Mouse (Mus musculus) kidney, postnatal 4 days (tissue): ENCODE results near the gene Rps25.
"Not testable (repeated sequence)": the region's sequence is repeated elsewhere in the genome, so short reads cannot be mapped to it uniquely, and the experiment has no call there.

Source experiments
- DNase-seq, 2 experiments: peaks; one replicate each; pipeline ENCODE4 v3.0.0; 2021; ENCODE audit warnings: mixed read lengths in 2 of 2

Gene Rps25

DNA sequence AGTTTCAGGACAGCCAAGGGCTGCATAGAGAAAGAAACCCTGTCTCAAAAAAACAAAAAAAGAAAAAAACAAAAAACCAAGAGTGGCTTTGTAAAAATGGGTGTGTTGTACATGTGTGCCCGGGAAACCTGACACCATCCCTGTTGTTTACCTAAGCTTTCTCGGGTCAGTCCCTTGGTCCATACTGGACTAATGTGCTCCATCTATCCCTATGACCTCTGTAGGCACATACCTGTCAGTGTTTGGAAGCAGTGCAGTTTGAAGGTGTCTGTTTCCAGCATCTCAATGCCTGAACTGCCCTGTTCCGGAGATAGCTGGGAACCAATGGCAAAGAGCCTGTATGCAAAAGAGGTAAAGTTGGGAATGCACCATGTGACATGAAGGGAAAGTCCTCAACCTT, 1.9 kb upstream of the Rps25 start:
- no peak for DNase-seq

DNA sequence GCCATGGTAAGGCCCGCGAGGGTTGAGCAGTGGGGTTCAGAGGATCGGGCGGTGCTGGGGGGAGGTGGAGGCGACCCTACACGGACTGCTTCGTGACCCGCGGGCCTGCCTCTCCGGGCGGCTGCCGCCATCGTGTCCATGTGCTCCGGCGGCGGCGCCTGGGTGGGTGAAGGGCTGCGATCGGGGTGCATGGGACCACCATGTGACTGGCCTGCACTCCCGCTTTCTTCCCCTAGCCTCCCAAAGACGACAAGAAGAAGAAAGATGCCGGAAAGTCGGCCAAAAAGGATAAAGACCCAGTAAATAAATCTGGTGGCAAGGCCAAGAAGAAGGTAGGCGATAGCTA, 786 bp downstream of the Rps25 start:
- DNase-seq = no peak

DNA sequence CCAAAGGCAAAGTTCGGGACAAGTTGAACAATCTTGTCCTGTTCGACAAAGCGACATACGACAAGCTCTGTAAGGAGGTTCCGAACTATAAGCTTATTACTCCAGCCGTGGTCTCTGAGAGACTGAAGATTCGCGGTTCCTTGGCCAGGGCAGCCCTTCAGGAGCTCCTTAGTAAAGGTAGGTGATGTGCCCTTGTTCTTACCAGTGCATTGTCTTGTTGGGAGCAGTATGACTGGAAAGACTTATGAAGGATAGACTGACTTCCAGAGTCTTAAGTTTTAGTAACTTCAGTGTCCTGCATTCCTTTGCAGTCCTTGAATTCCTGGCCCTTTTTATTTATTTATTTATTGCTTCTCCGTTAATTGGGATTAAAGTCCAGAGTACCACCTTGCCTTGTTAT, 1.8 kb downstream of the Rps25 start:
- not testable (repeated sequence) for DNase-seq

DNA sequence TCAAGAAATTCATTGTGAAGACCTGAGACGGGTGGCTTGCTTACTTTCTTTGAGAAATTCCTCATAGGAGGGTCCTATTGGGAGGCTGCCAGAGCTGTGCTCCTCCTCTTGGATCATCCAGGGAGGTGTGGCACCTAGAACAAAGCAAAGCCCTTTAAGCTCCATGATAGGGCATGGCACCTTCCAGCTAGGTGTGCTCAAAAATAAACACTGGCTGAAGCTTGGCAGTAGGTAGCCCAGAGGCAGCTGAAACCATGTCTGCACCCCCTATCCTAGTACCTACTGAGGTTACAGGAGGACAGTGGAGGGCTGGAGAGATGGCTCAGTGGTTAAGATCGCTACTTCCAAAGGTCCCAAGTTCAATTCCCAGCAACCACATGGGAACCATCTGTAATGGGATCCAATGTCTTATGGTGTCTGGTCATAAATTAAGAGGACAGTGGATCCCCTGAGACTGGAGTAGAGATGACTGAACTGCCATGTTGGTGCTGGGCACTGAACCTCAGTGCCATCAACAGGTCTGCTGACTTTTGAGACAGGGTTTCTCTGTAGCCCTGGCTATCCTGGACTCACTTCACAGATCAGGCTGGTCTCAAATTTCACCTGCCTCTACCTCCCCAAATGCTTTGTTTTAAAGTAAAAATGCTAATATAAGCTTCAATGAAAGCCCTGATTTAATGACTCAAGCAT, 3.9 kb downstream of the Rps25 start:
- DNase-seq = no peak

DNA sequence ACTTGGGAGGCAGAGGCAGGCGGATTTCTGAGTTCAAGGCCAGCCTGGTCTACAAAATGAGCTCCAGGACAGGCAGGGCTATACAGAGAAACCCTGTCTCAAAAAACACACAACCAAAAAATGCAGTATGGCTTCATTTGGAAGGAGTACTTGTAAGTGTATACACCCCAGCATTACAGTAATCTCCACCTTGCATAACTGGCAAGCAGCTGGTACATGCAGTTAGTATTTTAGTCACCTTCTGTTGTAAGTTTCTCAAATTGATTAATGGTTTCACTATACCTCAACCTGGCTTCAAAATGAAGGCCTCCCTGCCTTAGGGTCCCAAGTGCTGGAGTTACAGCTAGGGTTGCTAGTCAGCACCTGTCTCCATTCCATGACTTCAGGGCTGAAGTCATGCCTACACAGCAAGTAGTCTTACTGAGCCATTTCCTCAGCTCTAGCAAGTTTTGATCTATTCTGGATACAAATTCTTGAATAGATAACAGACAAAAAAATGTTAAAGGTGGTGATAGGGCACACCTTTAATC, 4.7 kb downstream of the Rps25 start:
- no peak for DNase-seq

GRCm38 (mm10) chr9:44412306-44412705, 5.4 kb downstream of the Rps25 start:
- DNase-seq = no peak

GRCm38 (mm10) chr9:44412781-44413180, 5.8 kb downstream of the Rps25 start:
- DNase-seq = no peak

- DNase-seq = no peak
Observed at GRCm38 (mm10) chr9:44417156-44417891, 10.4 kb downstream of the Rps25 start.

GRCm38 (mm10) chr9:44417892-44418363, 11.0 kb downstream of the Rps25 start:
- peak; percentile 98 to 99 for DNase-seq

DNA sequence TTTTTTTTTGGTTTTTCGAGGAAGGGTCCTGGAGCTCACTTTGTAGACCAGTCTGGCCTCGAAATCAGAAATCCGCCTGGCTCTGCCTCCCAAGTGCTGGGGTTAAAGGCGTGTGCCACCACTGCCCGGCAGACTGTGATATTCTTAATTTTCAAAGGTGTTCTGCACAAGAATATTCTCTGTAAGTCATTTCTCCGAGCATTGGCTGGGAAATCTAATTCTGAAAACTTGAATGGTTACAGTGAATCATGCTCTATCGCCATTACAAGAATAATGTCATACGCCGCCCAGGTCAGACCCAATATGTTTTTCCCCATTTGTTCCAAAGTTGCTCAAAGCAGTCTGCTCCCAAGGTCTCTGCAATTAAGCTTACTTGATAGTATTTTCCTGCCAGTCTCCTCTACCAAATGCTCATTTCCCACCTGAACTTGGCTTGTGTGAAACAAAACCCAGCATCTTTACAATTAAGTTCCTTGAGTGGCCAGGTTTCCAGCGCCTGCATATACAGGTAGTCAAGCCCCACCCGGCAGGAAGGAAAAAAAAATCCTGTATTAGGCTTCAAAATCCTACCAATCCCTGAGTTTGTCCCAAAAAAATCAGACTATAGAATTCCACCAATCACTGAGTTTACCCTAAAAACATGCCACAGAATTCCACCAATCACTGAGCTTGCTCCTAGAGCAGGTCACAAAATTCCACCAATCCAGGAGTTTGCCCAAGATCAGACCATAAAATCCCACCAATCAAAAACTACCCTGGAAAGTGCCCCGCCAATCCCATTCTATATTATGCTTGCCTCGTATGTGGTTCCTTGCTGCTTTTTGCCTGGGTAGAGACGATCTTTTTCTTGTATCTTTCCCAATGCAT, 11.8 kb downstream of the Rps25 start, which contains the start of gene Ccdc84:
Gene Ccdc84, minus strand, starts transcription at position 51 of the 867 bp plus-strand sequence.
- DNase-seq = no peak

DNA sequence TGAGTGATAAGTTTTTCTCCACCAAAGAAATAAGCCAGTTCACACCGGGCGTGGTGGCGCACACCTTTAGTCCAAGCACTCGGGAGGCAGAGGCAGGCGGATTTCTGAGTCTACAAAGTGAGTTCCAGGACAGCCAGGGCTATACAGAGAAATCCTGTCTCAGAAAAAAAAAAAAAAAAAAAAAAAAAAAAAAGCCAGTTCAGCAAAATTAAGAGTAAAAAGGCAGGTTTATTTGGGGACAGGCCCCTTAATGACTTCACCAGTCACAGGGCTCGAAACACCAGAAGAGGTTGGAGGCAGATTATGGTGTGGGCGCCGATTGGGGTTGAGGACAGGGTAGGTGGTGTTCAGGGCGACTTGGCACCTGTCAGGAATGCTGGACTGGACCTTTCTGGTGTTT, 12.8 kb downstream of the Rps25 start:
- not testable (repeated sequence) for DNase-seq

DNA sequence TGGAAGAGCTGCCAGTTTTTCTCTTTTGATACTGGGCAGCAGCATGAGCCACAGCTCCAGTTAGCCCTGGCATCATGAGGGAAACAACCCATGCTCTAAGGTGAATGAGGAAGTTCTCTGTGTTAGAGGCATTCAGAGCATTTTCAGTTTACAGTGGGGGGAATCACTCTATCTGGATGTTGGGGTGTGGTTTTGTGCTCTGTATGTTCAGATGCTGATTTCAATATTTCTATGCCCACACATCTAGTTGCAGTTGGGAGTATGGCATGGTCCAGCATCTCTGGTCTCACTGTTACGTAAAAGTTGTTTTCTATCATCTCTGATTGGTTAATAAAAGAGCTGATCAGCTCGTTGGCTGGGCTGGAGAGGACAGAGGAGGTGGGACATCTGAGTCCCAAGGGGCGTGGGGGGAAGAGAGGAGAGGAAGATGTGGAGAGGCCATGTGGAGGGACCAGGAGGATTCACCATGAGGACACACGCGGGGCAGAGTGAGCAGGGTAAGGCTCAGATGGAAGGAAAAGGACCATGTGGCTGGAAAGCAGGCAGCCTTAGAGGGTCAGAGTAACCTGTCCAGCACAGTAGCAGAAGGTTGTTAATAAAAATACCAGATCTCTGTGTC, 13.4 kb downstream of the Rps25 start:
- DNase-seq = no peak

DNA sequence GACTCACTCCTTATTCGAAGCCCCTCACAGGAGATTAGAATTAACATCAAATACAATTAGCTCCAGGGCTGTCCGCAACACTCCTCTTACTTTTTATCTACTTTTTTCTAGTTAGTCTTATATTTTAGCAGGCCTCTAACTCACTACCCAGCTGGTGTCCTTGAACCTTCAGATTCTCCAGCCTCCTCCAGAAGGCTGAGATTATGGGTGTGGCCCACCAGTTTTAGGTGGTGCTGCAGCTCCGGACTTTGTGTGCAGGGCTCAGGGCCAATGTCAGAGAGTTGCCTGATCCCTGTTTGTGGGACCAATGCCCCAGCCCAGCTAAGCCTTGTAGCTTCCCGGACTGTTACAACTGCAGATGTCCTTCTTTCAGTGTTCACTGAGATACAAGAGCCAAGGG, 16.6 kb downstream of the Rps25 start:
- DNase-seq = no peak

DNA sequence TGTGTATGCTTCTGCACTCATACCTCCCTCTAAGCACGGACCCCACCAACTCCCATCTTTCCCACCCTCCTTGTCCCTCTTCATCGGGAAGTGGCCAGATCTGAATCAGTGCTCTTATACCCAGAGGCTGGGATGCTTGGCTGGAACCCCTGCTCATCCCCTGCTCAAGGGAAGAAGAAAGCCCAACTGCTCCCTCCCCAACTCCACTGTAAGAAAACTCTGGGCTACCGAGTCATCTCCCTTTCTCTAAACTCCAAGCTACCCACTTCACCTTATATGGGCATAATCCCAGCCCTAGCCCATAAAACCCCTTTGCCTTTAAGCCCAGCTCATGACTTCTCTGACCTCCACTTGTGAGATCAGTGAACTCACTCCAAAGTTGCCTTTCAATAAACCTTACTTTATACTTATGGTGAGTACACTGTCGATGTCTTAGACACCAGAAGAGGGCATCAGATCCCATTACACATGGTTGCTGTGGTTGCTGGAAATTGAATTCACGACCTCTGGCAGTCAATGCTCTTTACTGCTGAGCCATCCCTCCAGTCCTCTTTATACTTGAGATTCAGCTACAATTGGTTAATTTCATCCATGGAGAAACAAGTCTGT, 25.7 kb downstream of the Rps25 start:
- no peak for DNase-seq

GRCm38 (mm10) chr9:44435747-44436146, 28.8 kb downstream of the Rps25 start:
- DNase-seq = no peak

- DNase-seq = no peak
Observed at GRCm38 (mm10) chr9:44440961-44441360, 34.0 kb downstream of the Rps25 start, which contains the start of gene Foxr1. Foxr1 (minus strand) TSS chr9:44441136.

DNA sequence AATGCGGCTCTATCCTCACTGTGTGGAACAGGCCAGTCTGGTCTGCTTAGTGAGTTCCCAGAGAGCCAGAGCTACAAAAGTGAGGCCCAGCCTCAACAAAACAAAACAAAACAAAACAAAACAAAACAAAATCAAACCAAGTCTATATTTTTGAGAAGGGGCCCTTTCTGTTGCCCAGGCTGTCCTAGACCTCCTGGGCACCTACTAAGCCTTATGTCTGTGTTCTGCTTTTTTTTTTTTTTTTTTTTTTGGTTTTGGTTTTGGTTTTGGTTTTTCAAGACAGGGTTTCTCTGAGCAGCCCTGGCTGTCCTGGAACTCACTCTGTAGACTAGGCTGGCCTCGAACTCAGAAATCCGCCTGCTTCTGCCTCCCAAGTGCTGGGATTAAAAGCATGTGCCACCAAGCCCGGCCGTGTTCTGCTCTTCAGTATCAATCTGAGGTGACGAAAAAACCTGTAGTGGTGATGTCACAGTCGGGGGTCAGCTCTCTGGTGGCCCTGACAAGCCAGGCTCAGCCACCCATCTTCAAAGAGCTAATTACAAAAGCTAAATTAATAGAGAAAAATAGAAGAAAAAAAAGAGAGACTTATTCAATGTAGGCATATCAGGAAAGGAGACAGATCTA, 37.6 kb downstream of the Rps25 start:
- not testable (repeated sequence) for DNase-seq

DNA sequence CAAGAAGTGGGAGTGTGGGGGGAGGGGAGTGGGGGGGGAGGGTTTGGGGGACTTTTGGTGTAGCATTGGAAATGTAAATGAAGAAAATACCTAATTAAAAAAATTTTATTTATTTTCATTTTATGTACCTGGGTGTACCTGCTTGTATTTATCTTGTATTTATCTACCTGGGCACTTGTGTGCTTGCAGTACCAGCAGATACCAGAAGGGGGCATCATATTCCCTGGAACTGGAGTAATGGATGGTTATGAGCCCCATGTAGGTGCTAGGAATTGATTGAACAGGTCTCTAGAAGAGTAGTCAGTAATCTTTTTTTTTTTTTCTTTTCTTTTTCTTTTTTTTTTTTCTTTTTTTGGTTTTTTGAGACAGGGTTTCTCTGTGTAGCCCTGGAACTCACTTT, 43.4 kb downstream of the Rps25 start:
- DNase-seq = no peak

- peak; percentile 93 to 94 for DNase-seq
Observed at GRCm38 (mm10) chr9:44454132-44454890, 47.4 kb downstream of the Rps25 start.

DNA sequence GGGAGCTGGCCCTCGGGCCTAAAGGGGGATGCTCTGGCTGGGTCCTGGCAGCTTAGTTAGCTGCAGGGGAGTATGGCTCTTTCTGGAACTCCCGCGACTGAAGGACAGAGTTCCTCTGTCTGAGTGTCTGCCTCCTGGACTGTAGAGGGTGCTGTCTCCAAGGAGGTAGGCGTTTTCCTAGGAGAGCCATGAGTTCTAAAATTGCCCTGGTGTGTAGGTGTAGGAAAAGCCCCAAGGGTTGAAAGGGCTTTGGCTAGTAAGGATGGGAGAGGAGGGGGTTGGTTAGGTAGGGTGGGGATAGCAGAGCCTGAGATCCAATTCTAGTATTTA, 47.9 kb downstream of the Rps25 start, which contains the start of gene Upk2:
Gene Upk2, minus strand, starts transcription at position 86 of the 330 bp plus-strand sequence.
- DNase-seq = no peak
